Mouse (Mus musculus) ES-Bruce4 (cell line): ENCODE data around the gene Col13a1.

ENCODE experiments used
- CTCF ChIP-seq: IDR thresholded peaks from one replicate; pipeline ENCODE4 v1.8.1; 2011; ENCODE audit warnings: low read depth, low read length
- EP300 ChIP-seq: IDR thresholded peaks from 2 replicates; pipeline ENCODE4 v1.6.1; 2011; ENCODE audit warnings: low read depth, low read length; ENCODE audit not compliant: insufficient read depth

GRCm38 (mm10) chr10:61944386-61944785, 34.5 kb downstream of the Col13a1 start:
- no peak for TF ChIP-seq EP300
- no peak for TF ChIP-seq CTCF
